Comparison of ENCODE assay signal across 10 mouse cellular contexts in the genomic region with DNA sequence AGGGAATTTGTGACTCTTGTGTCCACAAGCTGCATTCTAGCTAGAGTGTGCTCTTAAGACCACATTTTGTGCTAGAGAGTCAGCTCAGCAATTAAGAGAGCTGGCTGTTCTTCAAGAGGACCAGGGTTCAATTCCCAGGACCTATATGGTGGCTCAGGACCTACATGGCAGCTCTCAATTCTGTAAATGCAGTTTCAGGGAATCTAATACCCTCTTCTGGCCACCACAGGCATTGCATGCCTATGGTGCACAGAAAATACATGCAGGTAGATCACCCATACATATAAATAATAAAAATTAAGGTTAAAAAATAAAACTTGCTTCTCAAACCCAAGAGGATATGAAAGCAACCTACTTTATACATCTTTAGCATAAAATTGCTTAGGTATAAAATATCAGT. TPM values are rescaled to one million over a fixed set of nuclear protein-coding genes. Genes with fewer than 3 reads are reported as not detected.
DNase-seq lines count a peak whose midpoint lies in the region; ATAC-seq and TF ChIP-seq lines count a peak whose summit lies in the region.
"Had no signal": no experiment of that assay in that cellular context is flagged by ENCODE, and none has a peak within 500 bp of the region (broad histone marks: within the 10 kb centered on the region; RNA-seq: fewer than 3 reads in every experiment).

No protein-coding gene starts in this region.

- no peak overlapping the region for H3K4me3 ChIP-seq in ES-E14 (ENCODE audit: insufficient read depth in 1 of 2, low read depth in 1 of 2, low read length in 2 of 2, poor library complexity in 1 of 2, severe bottlenecking in 1 of 2)
- H3K4me3 ChIP-seq: embryonic facial prominence, embryonic 15.5 days; neural tube, embryonic 12.5 days had no signal

- in situ Hi-C loops in ES-E14 (cut with MboI; ENCODE audit: low sequenced_read_pairs in 2 of 2, unreplicated experiment in 2 of 2), result no loop called here

- H3K36me3 ChIP-seq in ES-E14 (ENCODE audit: control insufficient read depth, insufficient read depth, low read length, poor library complexity, severe bottlenecking), result no peaks in the 10 kb centered on the region
- H3K36me3 ChIP-seq: neural tube, embryonic 12.5 days had no signal

- no peak overlapping the region for H3K27ac ChIP-seq in ES-E14 (ENCODE audit: insufficient read depth, low read depth, low read length, poor library complexity, severe bottlenecking)
- H3K27ac ChIP-seq: embryonic facial prominence, embryonic 15.5 days; neural tube, embryonic 12.5 days had no signal

- no peaks in the 10 kb centered on the region for H3K9me3 ChIP-seq in ES-E14 (ENCODE audit: control insufficient read depth, insufficient read depth, low read depth, low read length)
- H3K9me3 ChIP-seq: embryonic facial prominence, embryonic 15.5 days; neural tube, embryonic 12.5 days had no signal

- H3K4me1 ChIP-seq in ES-E14 (ENCODE audit: control insufficient read depth in 2 of 2, insufficient read depth in 2 of 2, low read length in 2 of 2, poor library complexity in 1 of 2), result no peaks in the 10 kb centered on the region
- H3K4me1 ChIP-seq: neural tube, embryonic 12.5 days had no signal

- no peak overlapping the region for H3K9ac ChIP-seq in ES-E14 (ENCODE audit: insufficient read depth, low read depth, low read length, poor library complexity, severe bottlenecking)
- H3K9ac ChIP-seq: embryonic facial prominence, embryonic 15.5 days; neural tube, embryonic 12.5 days had no signal

- DNase-seq in kidney, adult 9 months, result peak; percentile 19
- DNase-seq in kidney, postnatal 14 days, result no peak
- peak; percentile 43 to 52 for DNase-seq in B cell, adult 2 months
- DNase-seq in ES-E14 (ENCODE audit: low read depth, low spot score), result peak; percentile 12
- no peak for DNase-seq in right cerebral cortex, postnatal 25 days
- DNase-seq in right cerebral cortex, postnatal 36 days (ENCODE audit: low spot score in 2 of 2), result no peak
- DNase-seq: adrenal gland, adult 2 months had no signal

- peak; percentile 35 for ATAC-seq in inflammation-experienced regulatory T-cells, adult 6 months

TF ChIP-seq in ES-E14, 5 proteins besides CTCF, POLR2A, EP300 and RAD21:
- TF ChIP-seq CHD2 (IDR thresholded peaks at IDR 0.05; ENCODE audit: low read depth, low read length), result no peak
- no peak for TF ChIP-seq ZC3H11A (IDR thresholded peaks at IDR 0.05; ENCODE audit: borderline replicate concordance, low read depth, low read length)
- TF ChIP-seq MAFK (IDR thresholded peaks at IDR 0.05; ENCODE audit: insufficient read depth, low read depth, low read length), result no peak
- no peak for TF ChIP-seq ZNF384 (IDR thresholded peaks at IDR 0.05; ENCODE audit: low read depth, low read length)

RNA-seq across cellular contexts. Expression of gene Rap2a, which starts 45.5 kb away (rescaled TPM):
- total RNA-seq in ES-E14 (2012; rRNA removed), result 5.5 and 6.2 TPM in 2 replicates
- polyA plus RNA-seq in inflammation-experienced regulatory T-cells, adult 6 months (2017; shearing (Covaris generic)), result 1 to 10 TPM in 2 of 3 experiments, under 1 TPM in 1; 0.90 to 2.0 (median 1.3) TPM

Comparison
In these comparisons a context has a peak if more than half of its experiments do, and no peak if none do; other contexts are left out.
1. DNase-seq: peak in kidney, adult 9 months (single experiment), B cell, adult 2 months (2 of 2) and ES-E14 (single experiment); none in kidney, postnatal 14 days (single experiment), right cerebral cortex, postnatal 25 days (single experiment) and right cerebral cortex, postnatal 36 days (0 of 2).